Mouse (Mus musculus): ENCODE data around the gene Epop. TPM values are rescaled to one million over a fixed set of nuclear protein-coding genes. Genes with fewer than 3 reads are reported as not detected.

Gene Epop
- polyA plus RNA-seq, 1 experiment from 2014 or later = 7.4 TPM

- no peak overlapping the region for H3K4me2 ChIP-seq
- no peak overlapping the region for H3K4me3 ChIP-seq (ENCODE audit: low read depth, low read length)
- TF ChIP-seq CTCF (IDR thresholded peaks at IDR 0.05; ENCODE audit: low read depth) = no peak
- no peaks in the 10 kb centered on the region for H3K36me3 ChIP-seq (ENCODE audit: insufficient read depth)
- H3K4me1 ChIP-seq (ENCODE audit: insufficient read depth) = peaks cover 6% of the 10 kb centered on the region; the same call in 1 of the 2 replicates
- no peaks in the 10 kb centered on the region for H3K9me3 ChIP-seq (ENCODE audit: low read depth, low read length)
- no peaks in the 10 kb centered on the region for H3K27me3 ChIP-seq (ENCODE audit: insufficient read depth, low read length)
- DNase-seq = no peak
- no peak for ATAC-seq (ENCODE audit: insufficient read depth)
- WGBS = 39% methylated on average over 24 of the region's 24 CpGs
- H3K9ac ChIP-seq = no peak overlapping the region
- no peak overlapping the region for H3K27ac ChIP-seq (ENCODE audit: low read depth)
Observed at GRCm38 (mm10) chr11:97590227-97590960, 39.1 kb downstream of the Epop start.

GRCm38 (mm10) chr11:97589216-97589615 is 40.3 kb downstream of the Epop start:
- TF ChIP-seq CTCF (IDR thresholded peaks at IDR 0.05; ENCODE audit: low read depth) = no peak
- ATAC-seq (ENCODE audit: insufficient read depth) = no peak
- DNase-seq = no peak
- 9% methylated on average over 10 of the region's 10 CpGs for WGBS
- Histone ChIP-seq H3K4me2 (no peak overlapping the region), H3K27me3 (ENCODE audit: insufficient read depth, low read length) (no peaks in the 10 kb centered on the region), H3K36me3 (ENCODE audit: insufficient read depth) (no peaks in the 10 kb centered on the region), H3K4me1 (ENCODE audit: insufficient read depth) (peaks cover 6% of the 10 kb centered on the region; the same call in 1 of the 2 replicates), H3K9me3 (ENCODE audit: low read depth, low read length) (no peaks in the 10 kb centered on the region), H3K27ac (ENCODE audit: low read depth) (no peak overlapping the region), H3K4me3 (ENCODE audit: low read depth, low read length) (no peak overlapping the region), H3K9ac (no peak overlapping the region)

- peaks cover 6% of the 10 kb centered on the region; the same call in 1 of the 2 replicates for H3K4me1 ChIP-seq (ENCODE audit: insufficient read depth)
- ATAC-seq (ENCODE audit: insufficient read depth) (peak; percentile 70; the same call in 1 of the 2 replicates), DNase-seq (peak; percentile 68)
- no peaks in the 10 kb centered on the region for H3K27me3 ChIP-seq (ENCODE audit: insufficient read depth, low read length)
- TF ChIP-seq CTCF (IDR thresholded peaks at IDR 0.05; ENCODE audit: low read depth) = no peak
- H3K9me3 ChIP-seq (ENCODE audit: low read depth, low read length) = no peaks in the 10 kb centered on the region
- no peak overlapping the region for H3K9ac ChIP-seq
- H3K27ac ChIP-seq (ENCODE audit: low read depth) = no peak overlapping the region
- 34% methylated on average over 10 of the region's 10 CpGs for WGBS
- no peaks in the 10 kb centered on the region for H3K36me3 ChIP-seq (ENCODE audit: insufficient read depth)
- no peak overlapping the region for H3K4me3 ChIP-seq (ENCODE audit: low read depth, low read length)
- H3K4me2 ChIP-seq = no peak overlapping the region
Observed at GRCm38 (mm10) chr11:97585932-97586331, 43.6 kb downstream of the Epop start.

DNA sequence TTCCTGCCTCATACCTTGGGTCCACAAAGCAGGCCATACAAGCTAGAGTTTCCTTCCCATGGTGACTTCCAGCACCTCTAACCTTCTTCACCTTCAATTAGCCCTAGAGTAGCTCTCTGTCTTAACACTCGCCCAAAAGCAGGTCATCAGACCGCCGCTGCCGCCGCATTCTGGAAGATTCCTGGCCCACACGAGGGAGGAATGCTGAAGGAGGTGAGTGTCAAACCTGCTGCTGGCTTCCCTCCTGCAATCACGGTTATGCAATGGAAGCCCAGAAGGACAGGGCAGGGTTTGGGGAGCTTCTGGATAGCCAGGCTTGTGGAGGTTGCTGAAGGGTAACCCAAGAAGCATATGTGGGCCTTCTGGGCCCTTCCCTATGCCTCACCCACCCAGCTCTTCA is 45.0 kb downstream of the Epop start:
- 52% methylated on average over 7 of the region's 7 CpGs for WGBS
- Histone ChIP-seq H3K9ac (no peak overlapping the region), H3K9me3 (ENCODE audit: low read depth, low read length) (no peaks in the 10 kb centered on the region), H3K27me3 (ENCODE audit: insufficient read depth, low read length) (no peaks in the 10 kb centered on the region), H3K4me1 (ENCODE audit: insufficient read depth) (peaks cover 6% of the 10 kb centered on the region; the same call in 1 of the 2 replicates), H3K36me3 (ENCODE audit: insufficient read depth) (no peaks in the 10 kb centered on the region), H3K27ac (ENCODE audit: low read depth) (no peak overlapping the region), H3K4me3 (ENCODE audit: low read depth, low read length) (no peak overlapping the region), H3K4me2 (no peak overlapping the region)
- TF ChIP-seq CTCF (IDR thresholded peaks at IDR 0.05; ENCODE audit: low read depth) = no peak
- DNase-seq (no peak), ATAC-seq (ENCODE audit: insufficient read depth) (no peak)

- H3K27me3 ChIP-seq (ENCODE audit: insufficient read depth, low read length) = peaks cover 19% of the 10 kb centered on the region
- no peak overlapping the region for H3K4me2 ChIP-seq
- H3K9ac ChIP-seq = no peak overlapping the region
- no peak for TF ChIP-seq CTCF (IDR thresholded peaks at IDR 0.05; ENCODE audit: low read depth)
- DNase-seq = no peak
- H3K9me3 ChIP-seq (ENCODE audit: low read depth, low read length) = no peaks in the 10 kb centered on the region
- 0 out of 2 replicates have a peak, but pooled peaks cover 2% of the 10 kb centered on the region for H3K4me1 ChIP-seq (ENCODE audit: insufficient read depth)
- no peak overlapping the region for H3K4me3 ChIP-seq (ENCODE audit: low read depth, low read length)
- no peaks in the 10 kb centered on the region for H3K36me3 ChIP-seq (ENCODE audit: insufficient read depth)
- no peak overlapping the region for H3K27ac ChIP-seq (ENCODE audit: low read depth)
- WGBS = 19% methylated on average over 10 of the region's 10 CpGs
- ATAC-seq (ENCODE audit: insufficient read depth) = no peak
Observed at GRCm38 (mm10) chr11:97579088-97579857, 50.2 kb downstream of the Epop start.

DNA sequence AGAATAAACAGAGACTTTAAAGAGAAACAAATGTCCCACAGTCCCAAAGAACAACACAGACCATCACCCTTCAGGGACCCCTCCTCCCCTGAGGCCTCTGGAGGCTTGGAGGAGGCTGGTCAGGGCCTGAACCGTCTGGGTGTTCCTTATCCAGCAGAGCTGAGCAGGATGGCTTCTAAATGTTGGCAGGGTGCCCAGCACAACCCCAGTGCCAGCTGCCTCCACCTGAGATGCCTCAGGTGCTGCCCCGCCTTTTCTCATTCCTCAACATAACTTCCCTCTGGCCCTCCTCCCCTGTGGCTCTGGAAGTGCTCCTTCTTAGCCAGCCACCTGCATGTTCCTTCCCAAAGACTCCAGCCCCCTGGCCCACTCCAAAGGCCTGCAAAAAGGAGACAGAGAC is 51.2 kb downstream of the Epop start:
- H3K9me3 ChIP-seq (ENCODE audit: low read depth, low read length) = no peaks in the 10 kb centered on the region
- TF ChIP-seq CTCF (IDR thresholded peaks at IDR 0.05; ENCODE audit: low read depth) = no peak
- DNase-seq = peak; percentile 76
- 19% methylated on average over 2 of the region's 2 CpGs for WGBS
- H3K9ac ChIP-seq = no peak overlapping the region
- no peak overlapping the region for H3K4me3 ChIP-seq (ENCODE audit: low read depth, low read length)
- H3K4me2 ChIP-seq = no peak overlapping the region
- H3K4me1 ChIP-seq (ENCODE audit: insufficient read depth) = 0 out of 2 replicates have a peak, but pooled peaks cover 2% of the 10 kb centered on the region
- peaks cover 29% of the 10 kb centered on the region for H3K27me3 ChIP-seq (ENCODE audit: insufficient read depth, low read length)
- ATAC-seq (ENCODE audit: insufficient read depth) = no peak
- H3K36me3 ChIP-seq (ENCODE audit: insufficient read depth) = no peaks in the 10 kb centered on the region
- peak overlapping the region; percentile 42; the same call in 1 of the 2 replicates for H3K27ac ChIP-seq (ENCODE audit: low read depth)

Small RNA genes lying within 50 kb of the gene (microRNA-seq; reads per million reads assigned to microRNA genes)
- gene Gm24158 (ENCODE audit: borderline number of aligned reads) (not detected), gene Mir6927 (ENCODE audit: borderline number of aligned reads) (not detected)

Other genes starting within 250 kb of the Epop start
- 7.0 and 7.9 TPM in 2 replicates for gene Arhgap23, start 214.2 kb downstream of the Epop start, polyA plus RNA-seq (2014; fragmentation: Nextera tagmentation; extraction: Ambion mirVana)
- 0.13 and 0.23 TPM in 2 replicates for gene 4933428G20Rik, start 129.4 kb downstream of the Epop start, polyA plus RNA-seq (2014; fragmentation: Nextera tagmentation; extraction: Ambion mirVana)
- 0.68 and 0.70 TPM in 2 replicates for gene Srcin1, start 53.5 kb downstream of the Epop start, polyA plus RNA-seq (2014; fragmentation: Nextera tagmentation; extraction: Ambion mirVana)
- gene Mllt6, start 33.7 kb upstream of the Epop start, polyA plus RNA-seq (2014; fragmentation: Nextera tagmentation; extraction: Ambion mirVana) = 5.2 TPM in 2 replicates
- 27.1 and 35.3 TPM in 2 replicates for gene Cisd3, start 56.1 kb upstream of the Epop start, polyA plus RNA-seq (2014; fragmentation: Nextera tagmentation; extraction: Ambion mirVana)
- 16.0 and 19.7 TPM in 2 replicates for gene Pcgf2, start 70.8 kb upstream of the Epop start, polyA plus RNA-seq (2014; fragmentation: Nextera tagmentation; extraction: Ambion mirVana)
- 496 and 514 TPM in 2 replicates for gene Psmb3, start 73.7 kb upstream of the Epop start, polyA plus RNA-seq (2014; fragmentation: Nextera tagmentation; extraction: Ambion mirVana)
- gene Pip4k2b, start 115.0 kb upstream of the Epop start, polyA plus RNA-seq (2014; fragmentation: Nextera tagmentation; extraction: Ambion mirVana) = 1.3 and 2.3 TPM in 2 replicates
- gene Cwc25, start 136.9 kb upstream of the Epop start, polyA plus RNA-seq (2014; fragmentation: Nextera tagmentation; extraction: Ambion mirVana) = 13.3 and 14.2 TPM in 2 replicates
- 0.32 TPM in 1 of 2 replicates, not detected in the other for gene 1700001P01Rik, start 146.2 kb upstream of the Epop start, polyA plus RNA-seq (2014; fragmentation: Nextera tagmentation; extraction: Ambion mirVana)
- gene Rpl23, start 152.7 kb upstream of the Epop start, polyA plus RNA-seq (2014; fragmentation: Nextera tagmentation; extraction: Ambion mirVana) = 663 and 721 TPM in 2 replicates
- gene Lasp1, start 169.3 kb upstream of the Epop start, polyA plus RNA-seq (2014; fragmentation: Nextera tagmentation; extraction: Ambion mirVana) = 110 and 123 TPM in 2 replicates
- 6.1 and 6.8 TPM in 2 replicates for gene B230217C12Rik, start 211.1 kb upstream of the Epop start, polyA plus RNA-seq (2014; fragmentation: Nextera tagmentation; extraction: Ambion mirVana)

Data from lung, embryonic 14.5 days (tissue).